ENCODE assay signal across 8 mouse cellular contexts in the genomic region with DNA sequence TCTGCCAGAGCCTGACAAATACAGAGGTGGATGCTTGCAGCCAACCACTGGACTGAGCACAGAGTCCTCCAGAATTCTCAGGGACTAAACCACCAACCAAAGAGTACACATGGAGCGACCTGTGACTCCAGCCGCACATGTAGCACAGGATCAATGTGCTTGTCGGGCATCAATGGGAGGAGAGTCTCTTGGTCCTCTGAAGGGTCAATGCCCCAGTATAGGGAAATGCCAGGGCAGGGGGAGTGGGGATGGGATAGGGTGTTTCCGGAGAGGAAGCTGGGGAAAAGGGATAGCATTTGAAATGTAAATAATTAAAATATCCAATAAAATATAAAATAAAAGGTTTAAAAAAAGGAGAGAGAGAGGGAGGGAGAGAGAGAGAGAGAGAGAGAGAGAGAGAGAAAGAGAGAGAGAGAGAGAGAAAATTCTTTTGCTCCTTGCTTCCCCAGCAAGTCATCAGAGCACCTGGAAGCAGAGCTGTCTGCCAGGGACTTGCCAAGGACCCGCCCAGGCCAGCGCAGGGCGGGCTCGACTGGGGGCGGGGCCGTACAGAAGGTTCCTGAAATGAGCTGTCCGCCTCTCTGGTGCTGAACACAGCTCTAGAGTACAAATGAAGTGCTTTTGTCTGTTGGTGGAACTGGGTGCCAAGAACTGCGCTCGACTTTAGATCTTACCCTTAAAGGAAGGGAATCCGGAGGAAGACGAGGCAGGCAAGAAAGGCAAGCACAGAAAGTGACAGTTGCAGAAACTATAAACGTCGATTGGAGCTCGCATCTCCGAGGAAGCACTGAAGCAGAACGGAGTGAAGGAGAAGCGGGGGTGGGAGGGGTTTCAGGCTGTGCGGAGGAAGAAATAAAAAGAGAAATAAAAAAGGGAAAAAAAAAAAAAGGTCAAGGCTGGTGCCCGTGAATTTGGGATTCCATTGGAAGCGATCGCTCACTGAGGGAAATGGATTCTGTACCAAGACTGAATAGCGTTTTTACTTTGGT. TPM values are rescaled to one million over a fixed set of nuclear protein-coding genes. Genes with fewer than 3 reads are reported as not detected.
DNase-seq lines count a peak whose midpoint lies in the region; ATAC-seq and TF ChIP-seq lines count a peak whose summit lies in the region.

Gene Cntnap5c, plus strand, starts transcription at position 949 of the 989 bp plus-strand sequence.

- peak within 1 kb of the TSS; percentile 40 for H3K4me2 ChIP-seq in forebrain, embryonic 11.5 days (ENCODE audit: low read depth, low read length, severe bottlenecking)

- H3K36me3 ChIP-seq in forebrain, embryonic 11.5 days (ENCODE audit: control insufficient read depth, insufficient read depth, low read length) = no peaks in the 10 kb centered on the region

- H3K9me3 ChIP-seq in forebrain, embryonic 11.5 days (ENCODE audit: control insufficient read depth, low read length) = no peaks in the 10 kb centered on the region

- no peaks in the 10 kb centered on the region for H3K4me1 ChIP-seq in forebrain, embryonic 11.5 days (replicated peaks; ENCODE audit: control insufficient read depth, insufficient read depth, low read length)
- H3K4me1 ChIP-seq in olfactory bulb, adult 2 months (ENCODE audit: control insufficient read depth, insufficient read depth, low read length) = no peaks in the 10 kb centered on the region

- H3K4me3 ChIP-seq in forebrain, embryonic 11.5 days (ENCODE audit: low read depth, low read length) = no peak within 1 kb of the TSS
- peak within 1 kb of the TSS; percentile 39 for H3K4me3 ChIP-seq in olfactory bulb, adult 2 months (ENCODE audit: insufficient read depth, low read depth, low read length)

- H3K27me3 ChIP-seq in forebrain, embryonic 11.5 days (ENCODE audit: control insufficient read depth, insufficient read depth, low read length) = no peaks in the 10 kb centered on the region

- no peak for TF ChIP-seq CTCF in olfactory bulb, adult 2 months (IDR thresholded peaks at IDR 0.05; ENCODE audit: insufficient read depth, low read depth, low read length)

- ATAC-seq in forebrain, embryonic 11.5 days (replicated peaks; ENCODE audit: low FRiP score) = peak; percentile 95
- no peak for ATAC-seq in megakaryocyte, adult 5-6 weeks (ENCODE audit: poor library complexity, severe bottlenecking)

- H3K9ac ChIP-seq in forebrain, embryonic 11.5 days (ENCODE audit: low read length) = no peak within 1 kb of the TSS

- 17% methylated on average over 26 of the region's 26 CpGs for WGBS in forebrain, embryonic 11.5 days
- 13% methylated on average over 26 of the region's 26 CpGs for WGBS in olfactory bulb, adult 2 months

- intact Hi-C loops in left cerebral cortex, postnatal 36 days (cut with DNase I) = no loop called here

- DNase-seq in heart, postnatal 4 days = peak; percentile 41
- DNase-seq in heart, adult 8-10 months (ENCODE audit: low spot score) = no peak
- DNase-seq in adrenal gland, postnatal 4 days (ENCODE audit: low spot score in 2 of 2) = peak; percentile 27 to 37
- peak; percentile 84 for DNase-seq in forebrain, embryonic 11.5 days (ENCODE audit: low spot score)
- peak; percentile 46 for DNase-seq in kidney, adult 11 months
- DNase-seq in left cerebral cortex, postnatal 36 days (ENCODE audit: low spot score in 2 of 2) = peak; percentile 36 to 55

- H3K27ac ChIP-seq in forebrain, embryonic 11.5 days (ENCODE audit: low read depth, low read length) = no peak within 1 kb of the TSS
- no peak within 1 kb of the TSS for H3K27ac ChIP-seq in olfactory bulb, adult 2 months (ENCODE audit: insufficient read depth, low read depth, low read length)

- no peak for TF ChIP-seq POLR2A in olfactory bulb, adult 2 months (IDR thresholded peaks at IDR 0.05; ENCODE audit: insufficient read depth, low read depth, low read length)

RNA-seq across cellular contexts. Expression of gene Cntnap5c, which starts in this region (rescaled TPM):
- total RNA-seq in heart, postnatal 4 days (2021) = not detected
- total RNA-seq in heart, adult 8-10 months (2022) = not detected
- not detected for total RNA-seq in adrenal gland, postnatal 4 days (2021)
- polyA plus RNA-seq in forebrain, embryonic 11.5 days (2014; fragmentation: Nextera tagmentation; extraction: Ambion mirVana) = 0.09 TPM in 1 of 2 replicates, not detected in the other
- total RNA-seq in left cerebral cortex, postnatal 36 days (2021) = 1 to 10 TPM; 5.4 to 8.4 TPM
- polyA plus RNA-seq in olfactory bulb, adult 2 months (2012; ENCODE audit: insufficient read depth, insufficient read length, low replicate concordance, missing spikeins) = not detected in 2 replicates
- total RNA-seq in megakaryocyte, adult 5-6 weeks (2015) = not detected in 2 replicates
- total RNA-seq in megakaryocyte, adult 5-6 weeks (2017) = not detected in 2 replicates

Comparison
In these comparisons a context has a peak if more than half of its experiments do, and no peak if none do; other contexts are left out.
1. RNA of gene Cntnap5c (total RNA-seq): 5.4 to 8.4 TPM in left cerebral cortex, postnatal 36 days; not detected in adrenal gland, postnatal 4 days, not detected in heart, postnatal 4 days, not detected in heart, adult 8-10 months and not detected in megakaryocyte, adult 5-6 weeks; every median in the first group is over 4 times any median in the second.
2. Peak in DNase-seq in heart, postnatal 4 days; RNA of the gene not detected or under 1 TPM.
3. Peak in DNase-seq in adrenal gland, postnatal 4 days; RNA of the gene not detected or under 1 TPM.
4. Peak in DNase-seq, ATAC-seq and H3K4me2 ChIP-seq in forebrain, embryonic 11.5 days; RNA of the gene not detected or under 1 TPM.